Mouse (Mus musculus) adrenal gland, adult (tissue): Measurements from ENCODE around the gene Krtap2-4.
A peak's percentile ranks its signal among the peaks of the same experiment; 100 is the strongest.
"Not testable (repeated sequence)": the region's sequence is repeated elsewhere in the genome, so short reads cannot be mapped to it uniquely, and the experiment has no call there.

Source experiments
- DNase-seq, 2 experiments: peaks; one replicate each; pipeline ENCODE4 v3.0.0; 2022 to 2023; ENCODE audit warnings: low spot score in 1 of 2; ENCODE audit not compliant: inconsistent age in 2 of 2

The Krtap2-4 gene

GRCm38 (mm10) chr11:99614796-99615363 is at the start of gene Krtap2-4:
Gene Krtap2-4, minus strand, starts transcription at chr11:99614846.
- DNase-seq, result peak in 1 of 2 experiments; percentile 18

GRCm38 (mm10) chr11:99662802-99663201 is 48.2 kb upstream of the Krtap2-4 start:
- no peak for DNase-seq

- DNase-seq, result no peak
Observed at GRCm38 (mm10) chr11:99659256-99659655, 44.6 kb upstream of the Krtap2-4 start.

GRCm38 (mm10) chr11:99658467-99659010 is 43.9 kb upstream of the Krtap2-4 start, which contains the start of gene Gm11563:
Gene Gm11563, minus strand, starts transcription at chr11:99658960.
- DNase-seq, result not testable (repeated sequence)

GRCm38 (mm10) chr11:99657051-99657450 is 42.4 kb upstream of the Krtap2-4 start:
- DNase-seq, result no peak

- no peak for DNase-seq
Observed at GRCm38 (mm10) chr11:99650136-99650535, 35.5 kb upstream of the Krtap2-4 start, which contains the start of gene Gm11555. Gene Gm11555, minus strand, starts transcription at chr11:99650236.

GRCm38 (mm10) chr11:99646444-99646843 is 31.8 kb upstream of the Krtap2-4 start:
- no peak for DNase-seq

GRCm38 (mm10) chr11:99644351-99644750 is 29.7 kb upstream of the Krtap2-4 start:
- DNase-seq, result no peak

GRCm38 (mm10) chr11:99643635-99644139 is 29.0 kb upstream of the Krtap2-4 start, which contains the start of gene Krtap4-7:
Gene Krtap4-7, minus strand, starts transcription at chr11:99644089.
- DNase-seq, result not testable (repeated sequence)

- no peak for DNase-seq
Observed at GRCm38 (mm10) chr11:99640926-99641325, 26.3 kb upstream of the Krtap2-4 start.

GRCm38 (mm10) chr11:99637086-99637485 is 22.4 kb upstream of the Krtap2-4 start:
- DNase-seq, result no peak

GRCm38 (mm10) chr11:99634653-99635134 is 20.0 kb upstream of the Krtap2-4 start, which contains the start of gene Krtap4-2:
Gene Krtap4-2, minus strand, starts transcription at chr11:99635084.
- DNase-seq, result no peak

- DNase-seq, result no peak
Observed at GRCm38 (mm10) chr11:99633293-99633692, 18.6 kb upstream of the Krtap2-4 start.

GRCm38 (mm10) chr11:99630890-99631289 is 16.2 kb upstream of the Krtap2-4 start:
- no peak for DNase-seq

GRCm38 (mm10) chr11:99628138-99628537 is 13.5 kb upstream of the Krtap2-4 start, which contains the start of gene Krtap4-1:
Gene Krtap4-1, minus strand, starts transcription at chr11:99628238.
- no peak for DNase-seq

- no peak for DNase-seq
Observed at GRCm38 (mm10) chr11:99620335-99620734, 5.7 kb upstream of the Krtap2-4 start, which contains the start of gene Gm11562. Gene Gm11562, minus strand, starts transcription at chr11:99620435.

GRCm38 (mm10) chr11:99610089-99610488 is 4.6 kb downstream of the Krtap2-4 start, which contains the start of gene Gm11937:
Gene Gm11937, minus strand, starts transcription at chr11:99610189.
- not testable (repeated sequence) for DNase-seq

GRCm38 (mm10) chr11:99609126-99609525 is 5.5 kb downstream of the Krtap2-4 start:
- DNase-seq, result no peak

GRCm38 (mm10) chr11:99603208-99603607 is 11.4 kb downstream of the Krtap2-4 start, which contains the start of gene Gm11938:
Gene Gm11938, minus strand, starts transcription at chr11:99603308.
- not testable (repeated sequence) for DNase-seq

- not testable (repeated sequence) for DNase-seq
Observed at GRCm38 (mm10) chr11:99597742-99598141, 16.9 kb downstream of the Krtap2-4 start, which contains the start of gene Krtap9-3. Gene Krtap9-3, minus strand, starts transcription at chr11:99598105.

- no peak for DNase-seq
Observed at GRCm38 (mm10) chr11:99590981-99591380, 23.7 kb downstream of the Krtap2-4 start, which contains the start of gene Krtap1-3. Gene Krtap1-3, minus strand, starts transcription at chr11:99591339.

- no peak for DNase-seq
Observed at GRCm38 (mm10) chr11:99585096-99585495, 29.6 kb downstream of the Krtap2-4 start.
